Mouse (Mus musculus) megakaryocyte, adult 5-6 weeks (primary cell): ENCODE measurements at regions not wholly inside any gene's neighbourhood (a gene's known extent, or its start where the extent isn't known, plus 50 kb on each side); places are given as distances from the start of the nearest gene placed in this dataset.
A peak's percentile ranks its signal among the peaks of the same experiment; 100 is the strongest.

ENCODE experiments used
- ATAC-seq: 2 replicates; pipeline ENCODE4 v1.8.0; 2016; ENCODE audit warnings: mild to moderate bottlenecking, inconsistent platforms; ENCODE audit not compliant: poor library complexity, severe bottlenecking

DNA sequence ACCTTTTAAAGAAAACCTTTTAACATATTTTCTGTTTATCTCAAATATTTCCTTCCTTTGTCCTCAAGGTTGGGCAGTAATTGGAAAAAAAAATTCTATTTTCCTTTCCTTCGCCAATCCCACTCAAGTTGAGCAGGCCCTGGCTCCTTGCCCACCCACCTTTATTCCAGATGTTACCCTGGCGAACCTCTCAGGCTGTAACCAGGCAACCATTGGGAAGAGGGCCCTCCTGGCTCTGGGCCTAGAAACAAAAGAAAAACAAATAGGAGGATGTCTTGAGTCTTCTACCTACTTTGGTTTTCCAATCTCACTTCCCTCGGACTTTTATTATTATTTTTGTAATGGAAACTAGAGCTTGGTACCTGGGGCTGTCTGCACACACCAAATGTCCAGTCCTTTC is 696.5 kb downstream of the Dhx35 start:
- ATAC-seq: no peak

DNA sequence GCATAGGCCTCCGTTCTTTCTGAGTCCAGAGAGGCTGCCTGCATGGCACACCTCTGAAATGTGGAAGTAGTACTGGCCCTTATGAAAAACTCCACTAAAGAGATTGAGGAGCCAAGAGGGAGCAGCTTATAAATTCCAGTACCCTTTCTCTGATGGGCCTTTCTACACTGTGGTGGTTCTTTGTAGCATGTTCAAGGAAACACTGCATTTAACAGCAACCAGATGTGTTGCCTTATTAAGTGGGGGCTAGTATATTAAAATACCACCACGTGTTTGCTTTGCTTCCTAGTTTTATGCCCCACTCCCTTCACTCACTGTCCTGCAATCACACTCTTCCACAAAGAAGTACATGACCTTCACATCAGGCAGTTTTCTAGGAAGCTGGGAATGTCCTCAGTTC is 704.1 kb downstream of the Dhx35 start:
- ATAC-seq: no peak

DNA sequence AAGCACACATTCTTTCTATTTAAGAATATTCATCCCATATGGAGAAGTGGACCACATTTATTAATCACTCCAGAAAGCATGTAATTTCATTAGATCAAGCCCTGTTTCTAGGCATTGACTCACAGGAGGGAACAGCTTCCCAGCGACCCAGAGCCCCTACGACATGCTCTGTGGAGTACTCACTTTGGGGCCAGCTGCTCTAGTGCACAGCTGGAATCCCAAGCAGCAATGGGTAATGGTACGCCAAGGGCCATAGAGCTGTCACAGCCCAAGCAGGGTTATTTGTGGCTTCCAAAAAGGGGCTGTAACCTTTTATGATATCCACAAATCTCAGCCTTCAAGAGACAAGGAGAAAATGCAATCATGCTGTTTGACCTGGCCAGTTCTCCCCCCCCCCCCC is 706.4 kb downstream of the Dhx35 start:
- no peak for ATAC-seq

DNA sequence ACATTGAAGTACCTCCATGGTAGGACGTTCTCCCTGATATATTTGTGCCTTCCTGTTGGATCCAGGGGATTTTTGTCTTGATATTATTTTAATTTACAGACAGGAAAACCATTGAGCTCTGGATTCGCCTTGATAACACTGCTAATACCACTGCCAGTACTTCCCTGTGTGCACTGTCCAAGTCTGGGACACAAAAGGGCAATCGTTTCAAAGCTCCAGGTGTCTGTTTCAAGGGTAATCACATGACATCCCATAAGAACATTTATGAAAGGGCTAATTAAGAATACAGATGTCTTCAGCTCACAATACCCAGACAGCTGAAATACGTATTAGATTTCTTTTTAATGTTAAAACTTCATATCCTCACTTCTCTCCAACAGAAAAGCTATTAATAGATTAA is 724.5 kb downstream of the Dhx35 start:
- no peak for ATAC-seq

DNA sequence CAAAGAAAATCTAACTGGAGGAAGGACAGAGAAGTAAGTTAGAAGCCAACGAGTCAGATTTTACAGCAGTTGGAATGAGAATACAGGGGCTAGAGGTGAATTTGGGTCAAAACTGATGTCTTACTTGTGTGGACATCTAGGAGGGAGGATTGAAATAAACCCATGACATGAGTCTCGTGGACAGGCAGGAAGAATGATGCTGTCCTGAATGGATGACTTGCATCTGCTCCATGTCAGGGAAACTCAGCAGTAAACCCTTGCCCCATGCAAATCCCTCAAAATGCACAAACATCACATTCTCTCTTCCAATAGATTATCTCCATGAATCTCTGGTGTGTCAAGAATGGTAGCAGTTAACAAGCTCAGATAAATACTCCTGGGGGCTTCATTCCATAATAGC is 729.1 kb downstream of the Dhx35 start:
- no peak for ATAC-seq

DNA sequence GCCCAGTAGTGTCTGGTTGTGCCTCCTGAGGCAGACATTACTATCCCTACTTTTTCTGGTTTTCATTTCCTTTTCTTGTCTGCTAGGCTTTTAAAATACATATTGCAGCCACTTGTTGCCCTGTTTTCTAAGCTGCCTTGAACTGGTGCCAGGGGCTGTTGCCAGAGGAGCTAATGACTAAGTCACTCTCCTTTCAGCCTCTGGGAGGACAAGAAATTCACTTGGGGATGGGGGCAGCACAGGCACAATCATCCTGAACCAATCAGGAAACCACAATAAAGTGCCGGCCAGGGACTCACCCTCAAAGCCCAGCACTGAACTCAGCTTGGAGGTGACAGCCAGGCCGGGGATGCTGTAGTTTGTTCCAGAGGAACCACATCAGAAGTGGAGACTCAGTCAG is 740.3 kb downstream of the Dhx35 start:
- ATAC-seq: no peak

DNA sequence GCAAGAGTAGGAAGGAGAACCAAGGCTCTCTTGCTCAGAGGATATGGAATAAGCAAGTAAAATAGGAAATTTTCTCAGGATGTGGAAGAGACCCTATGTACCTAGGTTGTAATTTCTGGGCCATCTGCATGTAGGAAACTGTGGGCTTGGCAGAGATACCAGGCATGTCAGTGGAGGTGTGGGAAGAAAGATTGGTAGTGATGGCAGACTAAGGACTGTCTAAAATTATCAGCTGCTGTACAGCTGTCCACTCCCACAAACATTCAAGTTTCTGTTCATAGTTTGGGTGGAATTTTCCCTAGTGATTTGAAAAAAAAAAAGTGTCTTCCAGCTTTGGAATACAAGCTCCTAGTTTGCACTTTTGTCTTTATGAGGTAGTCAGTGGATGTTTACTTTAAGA is 744.7 kb downstream of the Dhx35 start:
- no peak for ATAC-seq

DNA sequence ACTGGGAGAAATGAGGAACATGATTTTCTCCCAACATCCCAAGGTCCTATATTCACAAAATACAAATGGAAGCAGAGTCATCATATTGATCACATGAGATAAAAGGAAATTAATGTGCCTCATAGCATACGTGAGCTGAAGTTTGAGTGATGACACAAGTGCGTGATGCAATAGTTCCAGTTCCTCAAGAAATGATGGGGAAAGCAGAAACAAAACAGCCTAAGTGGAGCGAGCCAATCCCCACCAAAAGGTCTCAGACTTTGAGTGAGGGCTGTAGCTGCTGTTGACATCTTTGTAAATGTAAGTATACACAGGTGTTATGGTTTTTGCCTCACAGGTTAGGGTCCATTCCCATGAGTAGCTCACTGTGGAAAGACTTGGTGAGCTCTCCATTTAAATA is 763.0 kb downstream of the Dhx35 start:
- peak; percentile 95 for ATAC-seq

DNA sequence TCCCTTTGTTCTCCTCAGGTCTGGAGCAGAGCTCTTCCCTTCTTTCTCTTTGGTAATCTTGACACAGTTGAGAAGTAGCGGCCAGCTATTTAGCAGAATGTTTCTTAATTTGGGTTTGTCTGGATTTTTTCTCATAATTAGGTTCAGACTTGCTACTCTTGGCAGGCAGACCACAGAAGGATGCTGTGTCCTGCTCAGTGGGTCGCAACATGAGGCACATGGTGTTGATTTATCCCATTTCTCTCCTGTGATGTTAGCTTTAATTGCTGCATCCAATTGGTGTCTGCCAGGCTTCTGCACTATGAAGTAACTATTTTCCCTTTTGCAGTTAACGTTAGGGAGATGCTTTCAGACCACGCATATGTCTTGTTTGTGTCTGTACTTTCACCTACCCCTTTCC is 768.7 kb downstream of the Gm826 start:
- ATAC-seq: no peak

DNA sequence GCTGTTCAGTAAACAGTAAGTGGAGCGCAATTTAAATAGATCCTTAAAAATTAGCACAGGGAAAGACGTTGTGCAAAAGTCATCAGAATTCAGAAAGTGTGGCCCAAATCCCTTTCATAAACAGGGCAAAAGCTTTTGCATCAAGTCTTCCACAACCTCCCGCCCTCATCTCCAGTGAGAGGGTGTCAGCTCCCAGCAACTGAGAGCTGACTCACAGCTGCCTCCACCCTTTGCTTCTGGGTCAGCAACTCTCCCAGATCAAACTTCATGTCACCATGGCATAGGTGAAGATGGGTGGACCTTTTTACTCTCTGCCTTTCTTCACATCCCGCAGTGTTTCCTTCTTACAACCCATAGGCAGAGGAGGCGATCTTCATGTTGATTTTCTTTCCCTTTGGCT is 768.0 kb downstream of the Gm826 start:
- ATAC-seq: no peak

DNA sequence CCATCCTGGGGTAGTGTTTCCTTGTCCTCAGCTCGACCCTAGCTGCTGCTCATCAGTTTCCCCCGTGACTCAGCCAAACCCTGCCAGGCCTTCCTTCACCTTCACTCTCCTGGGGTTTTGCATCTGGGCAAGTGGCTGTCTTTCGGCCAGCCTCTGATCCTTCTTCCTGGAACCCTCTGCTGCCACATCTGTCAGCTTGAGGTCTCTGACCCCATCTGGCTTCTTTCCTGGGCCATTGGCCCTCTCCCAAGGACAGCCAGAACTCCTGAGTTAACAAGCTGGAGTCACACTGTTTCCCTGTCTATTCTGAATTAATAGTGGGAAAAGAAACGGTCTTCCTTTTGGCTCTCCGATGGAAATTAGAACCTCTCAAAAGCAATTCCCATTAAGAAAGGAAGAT is 767.5 kb downstream of the Gm826 start:
- ATAC-seq: no peak

DNA sequence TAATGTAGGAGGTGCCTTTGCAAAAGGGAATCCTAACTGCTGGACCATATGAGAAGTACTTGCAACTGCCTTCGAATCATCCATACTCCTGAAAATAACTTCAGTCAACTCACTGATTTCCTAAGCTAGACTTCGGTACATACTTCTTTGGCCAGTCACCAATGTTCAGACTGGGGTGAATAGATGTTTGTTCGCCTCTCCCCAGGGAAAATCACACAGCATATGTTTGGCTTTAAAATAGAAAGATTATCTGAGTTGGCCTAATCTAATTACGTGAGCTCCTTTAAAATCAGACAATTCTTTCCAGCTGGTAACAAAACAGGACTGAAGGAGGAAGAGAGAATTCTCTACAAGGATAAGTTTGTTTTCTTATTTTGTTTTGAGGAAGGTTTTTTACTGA is 765.6 kb downstream of the Gm826 start:
- no peak for ATAC-seq

DNA sequence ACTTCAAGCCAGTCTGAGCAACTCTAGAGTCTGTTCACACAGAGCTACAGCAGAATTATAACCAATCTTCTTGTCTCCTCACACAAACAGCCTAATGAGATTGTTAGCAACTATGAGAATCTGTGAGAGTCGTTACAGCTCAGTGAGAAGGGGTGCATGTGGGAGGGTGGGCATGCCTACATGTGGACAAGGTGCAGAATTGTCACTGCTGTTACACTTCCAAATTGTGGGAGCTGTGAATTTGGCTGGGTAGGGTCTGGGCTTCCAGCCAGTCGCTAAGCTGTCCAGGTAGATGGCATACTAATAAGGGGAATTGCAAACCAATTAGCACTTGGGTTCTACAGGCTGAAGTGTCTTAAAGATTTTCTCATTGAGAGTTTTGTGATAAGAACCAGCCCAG is 762.1 kb downstream of the Gm826 start:
- ATAC-seq: no peak

DNA sequence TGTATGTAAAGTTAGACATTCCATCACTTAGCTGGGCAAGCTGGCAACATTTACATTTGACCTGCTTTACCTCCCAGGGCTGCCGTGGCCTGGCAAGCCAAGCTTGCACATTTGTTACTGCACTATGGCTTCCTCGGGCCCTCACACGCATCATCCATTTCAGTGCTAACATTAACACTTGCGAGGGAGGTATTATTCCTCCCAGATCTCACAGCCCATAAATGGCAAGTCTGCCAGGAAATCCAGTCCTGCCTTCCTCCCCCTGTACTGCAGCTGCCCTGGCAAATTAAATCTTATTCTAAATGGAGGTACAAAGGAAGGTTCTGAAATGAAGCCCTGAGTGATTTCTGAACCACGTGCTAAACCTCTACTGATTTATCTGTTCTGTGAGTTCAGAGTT is 758.7 kb downstream of the Gm826 start:
- ATAC-seq: no peak

DNA sequence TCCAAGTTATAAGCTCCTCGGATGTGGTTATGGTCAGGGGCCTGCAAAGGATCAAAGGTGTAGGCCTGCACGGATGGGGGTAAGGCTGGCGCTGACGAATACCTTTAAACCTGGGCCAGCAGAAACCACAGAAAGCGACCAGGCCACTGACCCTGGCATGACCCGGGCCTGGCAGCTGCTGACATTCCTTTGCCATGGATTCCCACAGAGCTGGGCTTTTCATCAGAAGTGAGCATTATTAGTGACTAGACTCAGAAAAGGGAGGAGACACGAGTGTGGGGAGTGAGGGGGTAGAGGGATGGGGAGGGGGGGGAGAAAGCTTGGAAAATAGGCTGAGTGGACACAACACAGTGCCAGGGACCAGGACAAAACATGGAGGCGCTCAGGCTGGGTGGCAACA is 750.9 kb downstream of the Gm826 start:
- no peak for ATAC-seq

DNA sequence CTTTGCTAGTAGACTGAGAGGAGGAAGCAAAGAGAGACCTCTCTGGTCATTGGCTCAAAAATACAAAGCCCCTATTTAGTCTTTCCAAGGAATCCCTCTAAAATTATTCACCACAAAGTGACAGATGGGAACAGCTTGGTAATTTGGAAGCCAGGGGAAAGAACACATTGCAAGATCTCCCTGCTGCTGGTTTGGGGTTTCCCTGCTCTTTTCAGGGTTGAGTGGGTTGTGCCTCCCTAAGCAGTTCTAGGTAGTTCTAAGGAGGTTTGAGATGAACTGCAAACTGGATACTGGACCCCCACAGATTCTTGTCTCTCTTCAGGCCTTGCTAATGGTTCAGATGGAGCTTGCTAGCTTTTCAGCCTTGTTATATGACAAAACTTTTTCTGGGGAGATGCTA is 749.3 kb downstream of the Gm826 start:
- ATAC-seq: no peak

DNA sequence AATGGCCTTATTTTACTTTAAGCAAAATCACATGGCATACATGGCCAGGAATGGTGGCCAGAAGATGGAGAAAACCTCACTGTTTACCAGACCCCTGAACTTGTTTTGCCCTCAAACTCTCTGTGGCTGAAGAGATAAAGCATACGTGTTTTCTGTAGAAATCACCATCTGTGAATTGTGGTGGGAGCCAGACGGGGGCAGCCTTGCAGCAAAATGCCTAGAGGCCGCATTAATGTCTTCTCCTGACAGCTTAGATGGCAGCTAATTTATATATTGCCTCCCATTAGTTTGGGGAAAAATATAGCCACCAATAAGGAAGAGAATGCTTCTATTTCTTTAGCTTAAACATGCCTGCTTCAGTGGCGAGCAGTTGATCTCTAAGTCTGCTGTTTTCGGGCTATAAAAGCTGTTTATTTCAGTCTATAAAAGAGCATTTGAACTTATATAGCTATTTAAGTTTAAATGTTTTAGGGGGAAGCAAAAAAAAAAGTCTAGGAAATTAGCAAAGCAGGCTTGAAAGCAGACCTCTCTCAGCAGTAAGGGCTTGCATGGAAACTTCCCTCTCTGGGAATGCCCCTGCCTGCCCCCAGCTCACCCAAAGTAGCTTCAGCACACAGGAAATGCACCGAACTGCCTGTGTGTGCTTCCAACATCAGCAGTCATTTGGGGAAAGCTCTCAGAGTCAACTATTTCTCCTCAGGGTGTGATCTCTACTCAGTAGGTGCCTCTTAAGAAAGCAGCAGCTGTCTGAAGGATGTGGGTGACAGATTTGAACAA is 747.1 kb downstream of the Gm826 start:
- ATAC-seq: no peak

DNA sequence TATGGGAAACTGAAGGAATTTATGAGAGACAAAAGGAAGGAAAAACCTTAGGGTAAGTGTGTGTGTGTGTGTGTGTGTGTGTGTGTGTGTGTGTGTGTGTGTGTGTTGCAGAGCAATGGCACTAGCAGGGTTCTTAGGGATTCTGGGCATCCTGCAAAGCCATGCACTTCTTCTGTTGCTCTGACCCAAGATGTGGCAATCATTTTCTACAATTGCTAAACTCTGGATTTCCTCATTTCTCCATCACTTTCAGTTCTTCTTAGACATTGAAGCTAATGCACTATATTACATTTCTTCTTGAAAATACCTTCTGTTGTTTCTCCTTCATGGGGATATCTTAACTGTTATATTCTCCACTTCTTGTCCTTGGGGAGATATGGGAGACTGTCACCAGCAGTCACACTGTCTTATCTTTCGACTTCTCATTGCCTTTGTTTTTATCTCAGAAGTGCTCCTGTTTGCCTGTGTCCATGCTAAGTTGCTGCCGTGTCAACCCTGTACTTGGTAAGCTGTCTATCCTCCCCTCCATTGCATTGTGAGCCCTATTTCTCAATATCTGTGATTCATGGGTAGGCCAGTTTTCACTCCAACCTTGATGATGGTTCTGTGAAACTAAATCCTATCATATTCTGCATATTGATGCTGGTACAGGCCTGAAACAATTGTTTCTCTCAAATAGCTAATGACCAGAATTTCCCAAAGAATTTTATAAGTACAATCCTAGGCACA is 742.4 kb downstream of the Gm826 start:
- ATAC-seq: peak; percentile 90

DNA sequence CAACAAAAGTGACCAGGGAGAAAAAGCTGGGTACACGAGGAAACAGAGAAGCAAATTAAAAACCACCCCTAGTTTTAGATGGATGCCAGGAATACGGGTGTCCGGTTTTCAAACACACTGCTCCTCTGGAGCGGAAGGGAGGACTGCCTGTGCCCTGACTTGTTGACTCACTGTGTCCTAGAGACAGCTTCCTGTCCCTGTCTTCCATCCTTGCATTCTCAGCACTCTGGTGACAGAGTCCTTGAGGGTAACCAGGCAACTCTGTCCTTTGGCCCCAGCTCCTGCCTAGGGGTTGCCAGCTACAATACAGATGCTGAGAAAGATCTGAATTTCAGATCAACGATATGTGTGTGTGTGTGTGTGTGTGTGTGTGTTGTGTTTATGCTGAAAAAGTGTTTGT is 741.1 kb downstream of the Gm826 start:
- ATAC-seq: no peak

DNA sequence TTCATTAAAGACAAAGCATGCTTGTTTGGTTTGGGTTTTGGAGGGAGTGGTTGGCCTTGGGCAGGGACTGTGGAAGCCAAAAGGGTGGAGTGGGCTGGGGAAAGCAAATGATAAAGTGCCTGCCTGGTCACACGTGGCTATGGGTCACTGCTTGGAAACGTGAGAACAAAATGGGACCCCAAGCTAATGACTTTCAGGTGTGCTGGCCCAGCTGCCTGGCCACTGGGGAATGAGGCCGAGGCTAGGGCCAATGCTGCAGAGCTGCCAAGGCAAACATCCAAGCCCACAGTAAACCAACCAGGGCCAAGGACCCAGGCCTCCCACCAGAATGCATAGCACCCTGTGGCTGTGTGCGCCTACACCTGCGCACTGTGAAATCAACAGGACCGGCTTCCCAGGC is 737.7 kb downstream of the Gm826 start:
- no peak for ATAC-seq

DNA sequence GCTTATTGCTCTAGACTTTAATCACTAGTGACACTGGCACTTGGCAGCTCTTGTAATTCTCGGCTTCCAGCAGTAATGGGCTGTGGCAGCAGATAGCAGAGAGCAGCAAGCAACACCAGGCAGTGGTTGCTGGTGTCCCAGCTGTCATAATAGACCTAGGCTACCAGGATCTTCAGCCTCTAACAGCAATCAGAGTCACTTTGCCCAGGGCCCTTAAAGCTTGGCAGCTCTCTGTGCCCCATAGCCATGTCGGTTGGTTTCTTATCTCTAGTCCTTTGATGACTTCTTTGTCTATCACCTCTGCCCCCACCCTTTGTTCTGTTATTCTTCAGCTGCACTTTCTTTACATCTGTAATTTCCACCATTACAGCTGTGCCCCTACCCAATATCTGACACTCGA is 735.9 kb downstream of the Gm826 start:
- no peak for ATAC-seq

DNA sequence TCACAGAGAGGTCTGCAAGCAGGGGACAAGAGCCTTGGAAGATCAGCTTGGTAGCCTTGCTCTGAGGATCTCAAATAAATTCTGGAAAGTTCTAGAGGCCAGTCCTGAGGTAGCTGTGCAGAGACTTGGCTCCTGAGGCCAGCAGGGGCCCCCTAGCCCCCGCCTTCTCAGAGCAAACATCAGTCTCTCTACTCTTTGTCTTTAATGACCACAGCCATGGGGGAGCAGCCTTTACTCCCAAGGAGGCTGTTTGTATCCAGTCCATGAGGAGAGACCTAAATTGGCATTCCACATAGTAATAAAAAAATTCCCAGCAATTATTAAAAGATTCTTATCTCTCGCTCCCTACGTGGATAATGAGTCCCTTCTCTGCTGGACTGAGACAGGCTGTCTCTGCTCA is 726.8 kb downstream of the Gm826 start:
- ATAC-seq: no peak

DNA sequence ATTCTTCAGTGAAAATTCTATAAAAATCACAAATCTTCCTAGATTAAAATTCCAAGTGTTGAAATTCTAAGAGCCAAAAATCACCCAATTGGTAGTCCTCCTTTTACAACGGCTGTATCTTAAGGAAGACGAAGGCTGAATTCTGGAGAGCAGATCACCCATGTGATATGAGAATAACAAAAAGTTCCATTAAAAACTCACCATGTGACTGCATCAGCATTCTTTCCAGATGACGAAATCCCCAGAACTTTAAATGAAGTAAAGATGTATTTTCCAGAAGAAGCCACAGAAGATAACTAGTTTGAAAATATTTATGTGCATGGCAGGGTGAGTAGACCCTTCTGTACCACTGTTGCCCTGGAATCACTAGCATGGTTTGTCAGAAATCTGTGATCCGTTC is 723.5 kb downstream of the Gm826 start:
- ATAC-seq: no peak
